Mouse (Mus musculus) ovary, postnatal 36 days (tissue): ENCODE measurements around the gene Cmtm3.

Experiments used
- DNase-seq: peaks from one replicate; pipeline ENCODE4 v3.0.0; 2022; ENCODE audit warnings: low spot score, mixed read lengths

Gene Cmtm3

DNA sequence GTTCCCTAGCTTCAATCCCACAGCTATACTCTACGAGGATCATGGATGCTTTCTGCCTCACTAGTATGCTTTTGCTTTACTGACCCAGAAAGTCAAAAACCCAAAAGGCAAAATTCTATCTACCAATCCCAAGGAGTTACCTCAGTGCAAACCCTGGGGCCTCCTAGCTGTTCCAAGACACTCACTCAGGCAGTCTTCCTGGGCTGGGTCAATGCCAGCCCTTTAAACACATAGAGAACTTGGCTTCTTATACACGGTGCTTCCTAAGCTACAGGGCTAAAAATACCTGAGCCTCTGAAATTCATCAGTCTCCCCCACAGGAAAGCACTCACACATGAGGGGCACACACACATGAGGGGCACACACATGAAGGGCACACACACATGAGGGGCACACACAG, 44.1 kb downstream of the Cmtm3 start:
- DNase-seq, result no peak

DNA sequence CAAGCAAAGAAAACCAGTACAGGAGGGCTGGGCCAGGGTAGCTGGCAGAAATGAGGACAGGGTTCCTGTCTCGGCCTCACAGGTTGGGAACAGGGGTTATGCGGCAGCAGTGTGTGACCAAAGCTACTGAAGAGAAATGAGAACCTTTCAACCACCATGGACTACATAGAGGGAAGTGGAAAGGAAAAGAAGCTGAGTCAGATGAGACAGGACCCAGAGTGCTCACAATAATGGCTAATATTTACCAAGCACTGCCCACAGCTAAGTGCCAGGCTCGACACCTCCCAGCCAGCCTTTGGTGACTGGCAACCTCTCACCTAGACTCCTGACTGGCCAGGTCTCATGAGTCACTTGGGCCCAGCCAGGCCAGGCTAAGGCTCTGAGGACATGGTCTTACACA, 44.8 kb downstream of the Cmtm3 start:
- no peak for DNase-seq

- no peak for DNase-seq
Observed at GRCm38 (mm10) chr8:104386693-104387092, 47.5 kb downstream of the Cmtm3 start.

DNA sequence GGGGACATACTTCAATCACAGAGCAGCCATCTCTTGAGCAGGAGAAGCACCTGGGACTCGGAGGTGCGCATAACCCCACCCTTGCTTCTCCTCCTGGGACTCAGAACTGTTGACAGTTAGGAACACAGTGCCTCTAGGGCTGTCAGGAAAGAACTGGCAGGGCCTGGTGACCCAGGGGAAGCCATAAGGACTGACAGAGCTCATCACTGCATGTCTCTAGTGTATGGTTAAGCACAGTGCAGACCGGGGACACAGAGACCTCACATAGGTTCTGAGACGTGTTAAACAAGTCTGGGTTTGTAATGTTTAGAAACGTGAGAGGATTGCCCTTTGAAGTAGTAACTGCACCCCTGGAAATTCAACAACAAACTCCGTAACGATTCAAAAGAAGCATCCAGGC, 48.3 kb downstream of the Cmtm3 start:
- DNase-seq, result no peak

DNA sequence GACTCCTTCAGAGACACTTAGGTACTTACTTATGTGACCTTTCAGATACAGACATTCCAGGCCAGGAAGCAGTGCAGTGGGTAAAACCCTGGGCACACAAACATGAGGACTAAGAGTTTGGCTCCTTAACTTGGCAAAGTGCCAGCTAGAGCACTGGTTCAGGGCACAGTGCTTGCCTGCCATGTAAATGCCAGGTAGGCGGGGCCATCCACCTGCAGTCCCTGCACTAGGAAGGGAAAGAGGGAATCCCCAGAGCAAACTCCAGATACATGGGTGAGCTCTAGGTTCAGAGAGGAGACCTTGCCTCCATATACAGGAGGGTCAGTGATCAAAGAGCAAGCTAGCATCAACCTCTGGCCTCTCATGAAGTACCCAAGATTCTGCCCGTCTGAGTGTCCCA, 48.8 kb downstream of the Cmtm3 start:
- DNase-seq, result no peak

DNA sequence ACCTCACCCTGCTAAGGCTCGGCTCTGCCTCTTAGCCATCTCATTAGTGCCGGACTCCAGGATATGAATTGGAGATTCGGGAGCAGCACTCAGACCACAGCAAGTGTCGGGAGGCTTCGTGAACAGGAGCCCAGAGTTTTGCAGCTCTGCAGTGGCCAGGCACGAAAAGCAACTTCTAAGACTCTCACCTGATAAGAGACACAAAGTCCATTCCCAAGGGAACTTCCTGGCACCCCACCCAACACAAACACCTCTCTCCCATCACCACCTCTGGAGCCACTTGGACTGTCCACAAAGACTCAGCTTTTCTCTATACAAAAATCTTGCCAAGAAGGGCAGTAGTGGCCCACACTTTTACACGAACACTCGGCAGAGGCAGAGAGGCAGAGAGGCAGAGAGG, 51.0 kb downstream of the Cmtm3 start:
- no peak for DNase-seq

- DNase-seq, result no peak
Observed at GRCm38 (mm10) chr8:104393139-104393538, 53.9 kb downstream of the Cmtm3 start.

- no peak for DNase-seq
Observed at GRCm38 (mm10) chr8:104393767-104394166, 54.6 kb downstream of the Cmtm3 start.

DNA sequence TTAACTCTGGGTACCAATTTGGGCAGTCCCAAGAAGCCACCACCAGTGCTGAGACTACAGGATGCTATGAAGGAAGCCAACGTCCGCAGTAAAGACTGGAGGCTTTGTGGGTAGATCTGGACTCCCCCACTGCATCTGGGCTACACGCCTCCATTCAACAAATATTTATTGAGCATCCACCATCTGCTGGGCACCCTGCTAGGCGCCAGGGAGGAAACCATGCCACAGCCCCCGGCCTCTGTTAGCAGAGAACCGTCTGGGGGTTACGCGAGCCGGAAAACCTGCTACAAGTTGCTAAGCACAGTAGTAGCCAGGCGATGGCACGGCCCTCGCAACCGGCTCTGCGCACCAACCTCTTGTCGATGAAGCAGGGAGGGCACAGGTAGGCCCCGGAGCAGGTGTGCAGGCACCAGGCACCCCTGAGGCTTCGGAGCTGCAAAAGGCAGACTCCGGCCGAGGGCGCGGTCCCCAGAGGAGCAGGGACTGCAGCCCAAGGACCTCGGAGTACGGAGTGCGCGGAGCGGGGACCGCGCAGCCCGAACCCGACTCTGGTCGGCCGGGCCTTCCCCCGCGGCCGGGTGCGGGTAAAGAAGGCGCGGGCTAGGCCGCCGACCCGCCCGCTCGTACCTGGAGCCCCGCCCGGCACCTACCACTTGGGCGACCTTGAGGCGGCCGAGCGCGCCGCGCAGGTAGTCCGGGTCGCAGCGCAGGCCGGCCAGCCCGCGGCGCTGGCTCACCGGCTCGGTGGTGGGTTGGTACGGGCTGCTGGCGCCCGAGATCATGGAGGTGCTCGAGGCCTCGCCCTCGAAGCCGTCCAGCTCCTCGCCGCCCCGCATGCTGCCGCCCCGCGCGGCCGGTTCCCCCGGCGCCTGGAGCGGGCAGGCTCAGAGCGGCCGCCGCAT, 55.8 kb downstream of the Cmtm3 start:
- peak; percentile 46 for DNase-seq

DNA sequence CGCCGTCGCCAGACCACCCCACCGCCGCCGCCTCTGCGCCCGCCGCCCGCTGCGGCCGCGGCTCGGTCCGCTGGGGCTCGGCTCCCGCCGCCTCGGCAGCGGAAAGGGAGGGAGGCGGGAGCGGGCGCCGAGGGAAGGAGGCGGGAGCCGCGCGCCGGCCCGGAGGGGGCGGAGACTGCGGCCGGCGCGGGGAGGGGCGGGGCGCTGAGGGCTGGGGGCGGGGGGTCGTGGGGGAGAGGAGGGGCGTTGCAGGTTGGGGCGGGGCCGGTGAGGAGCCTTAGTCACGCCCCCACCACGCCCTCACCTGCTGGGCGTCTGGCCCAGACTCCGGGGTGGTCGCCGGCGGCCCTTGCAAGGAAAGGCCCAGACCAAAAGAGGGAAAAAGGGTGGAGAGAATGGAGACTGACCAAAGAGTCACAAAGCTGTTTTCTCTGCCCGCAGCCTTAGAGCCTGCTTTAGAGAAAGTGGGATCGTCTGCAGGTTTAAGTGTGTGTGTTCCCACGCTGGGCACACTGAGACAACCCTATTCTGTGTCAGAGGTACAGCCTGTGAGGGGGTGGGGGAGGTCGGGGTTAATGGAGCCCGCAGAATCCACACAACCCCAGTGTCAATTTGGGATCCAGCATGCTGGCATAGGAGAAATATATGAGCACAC, 56.6 kb downstream of the Cmtm3 start, which contains the start of gene Cmtm4:
Cmtm4 (minus strand) TSS at position 105 of the 655 bp plus-strand sequence.
- peak; percentile 78 for DNase-seq
